10 mouse cellular contexts compared by ENCODE assay signal in genomic region chr10:21678811-21679451, GRCm38 (mm10).
A peak's percentile ranks its signal among the peaks of the same experiment; 100 is the strongest.
DNase-seq lines count a peak whose midpoint lies in the region; ATAC-seq and TF ChIP-seq lines count a peak whose summit lies in the region.
"Had no signal": no experiment of that assay in that cellular context is flagged by ENCODE, and none has a peak within 500 bp of the region (broad histone marks: within the 10 kb centered on the region; RNA-seq: fewer than 3 reads in every experiment).

No protein-coding gene starts in this region.

- no peak overlapping the region for H3K4me3 ChIP-seq in bone marrow, adult 2 months (replicated peaks; ENCODE audit: control insufficient read depth, low read depth, low read length)
- no peak overlapping the region for H3K4me3 ChIP-seq in intestine, embryonic 15.5 days (replicated peaks)
- H3K4me3 ChIP-seq: limb, embryonic 15.5 days had no signal

- no peak overlapping the region for H3K4me2 ChIP-seq in intestine, embryonic 15.5 days (replicated peaks)
- H3K4me2 ChIP-seq: limb, embryonic 15.5 days had no signal

- DNase-seq in gastrocnemius, postnatal 25 days: peak; percentile 61
- no peak for DNase-seq in gastrocnemius, adult 8-10 months (ENCODE audit: low spot score in 2 of 2)
- DNase-seq in lung, postnatal 14 days: peak; percentile 55
- no peak for DNase-seq in retina, embryonic 14.5 days (ENCODE audit: low spot score)
- DNase-seq in right cerebral cortex, postnatal 4 days: no peak

- no peaks in the 10 kb centered on the region for H3K36me3 ChIP-seq in intestine, embryonic 15.5 days
- H3K36me3 ChIP-seq: limb, embryonic 15.5 days had no signal

- H3K27me3 ChIP-seq in intestine, embryonic 15.5 days (replicated peaks): no peaks in the 10 kb centered on the region
- H3K27me3 ChIP-seq: limb, embryonic 15.5 days had no signal

- H3K27ac ChIP-seq in bone marrow, adult 2 months (ENCODE audit: control insufficient read depth, insufficient read depth, low read depth, low read length, poor library complexity): peak overlapping the region; percentile 42; the same call in 1 of the 2 replicates
- H3K27ac ChIP-seq in intestine, embryonic 15.5 days: no peak overlapping the region
- H3K27ac ChIP-seq: limb, embryonic 15.5 days had no signal

- TF ChIP-seq CTCF in bone marrow, adult 2 months (IDR thresholded peaks at IDR 0.05; ENCODE audit: control insufficient read depth, insufficient read depth, low read length): no peak

- H3K4me1 ChIP-seq in bone marrow, adult 2 months (ENCODE audit: control insufficient read depth, insufficient read depth, low read length): no peaks in the 10 kb centered on the region; the same call in 1 of the 2 replicates
- no peaks in the 10 kb centered on the region for H3K4me1 ChIP-seq in intestine, embryonic 15.5 days (replicated peaks)
- H3K4me1 ChIP-seq: limb, embryonic 15.5 days had no signal

- 58% methylated on average over 10 of the region's 10 CpGs for WGBS in bone marrow, adult 2 months
- WGBS in intestine, embryonic 15.5 days: 62% methylated on average over 10 of the region's 10 CpGs

- peak; percentile 25; the same call in 1 of the 2 replicates for ATAC-seq in intestine, embryonic 15.5 days
- no peak for ATAC-seq in CD4-positive, CD25-positive, alpha-beta regulatory T cell, adult 4 months
- ATAC-seq: forebrain, embryonic 14.5 days had no signal

- H3K9ac ChIP-seq in intestine, embryonic 15.5 days: no peak overlapping the region
- H3K9ac ChIP-seq: limb, embryonic 15.5 days had no signal

- no peak for TF ChIP-seq POLR2A in bone marrow, adult 2 months (IDR thresholded peaks at IDR 0.05; ENCODE audit: borderline replicate concordance, control insufficient read depth, low read depth, low read length)

- no peaks in the 10 kb centered on the region for H3K9me3 ChIP-seq in intestine, embryonic 15.5 days
- H3K9me3 ChIP-seq: limb, embryonic 15.5 days had no signal

Comparison
In these comparisons a context has a peak if more than half of its experiments do, and no peak if none do; other contexts are left out.
1. DNase-seq: peak in gastrocnemius, postnatal 25 days (single experiment) and lung, postnatal 14 days (single experiment); none in gastrocnemius, adult 8-10 months (0 of 2), retina, embryonic 14.5 days (single experiment) and right cerebral cortex, postnatal 4 days (single experiment).